Mouse (Mus musculus) heart, postnatal 0 days (tissue): ENCODE measurements around the gene Gins1.

Experiments
- CTCF ChIP-seq: IDR thresholded peaks from 2 replicates; pipeline ENCODE4 v1.5.1; 2016; ENCODE audit warnings: antibody characterized with exemption, control low read depth, low read depth
- EP300 ChIP-seq: IDR thresholded peaks from 2 replicates; pipeline ENCODE4 v1.6.1; 2016; ENCODE audit warnings: antibody characterized with exemption, low read depth

DNA sequence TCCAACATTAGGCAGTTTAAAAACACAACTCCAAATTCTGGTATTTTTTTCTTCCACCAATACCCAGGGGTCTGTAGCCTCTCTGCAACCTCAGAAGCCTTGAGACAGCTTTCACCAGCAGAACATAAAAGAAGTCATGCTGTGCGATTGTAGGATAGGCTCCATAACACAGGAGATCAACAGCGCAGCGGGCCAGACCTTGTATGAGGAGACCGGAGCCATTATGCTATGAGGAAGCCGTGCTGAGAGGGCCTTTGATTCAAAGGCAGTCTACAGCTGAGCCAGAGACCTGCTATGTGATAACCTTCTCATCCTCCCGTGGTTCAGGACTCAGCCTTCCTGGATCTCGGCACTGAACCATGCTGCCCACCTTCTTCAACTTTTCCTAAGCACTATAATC, 66.7 kb downstream of the Gins1 start:
- no peak for TF ChIP-seq CTCF
- TF ChIP-seq EP300: no peak
